Comparison of ENCODE assay signal across 8 mouse cellular contexts in genomic region chr19:38043281-38043981, GRCm38 (mm10). TPM values are rescaled to one million over a fixed set of nuclear protein-coding genes. Genes with fewer than 3 reads are reported as not detected.
DNase-seq lines count a peak whose midpoint lies in the region; ATAC-seq and TF ChIP-seq lines count a peak whose summit lies in the region.

Gene Myof, minus strand, starts transcription at chr19:38043577.

- no peak; the same call in 1 of the 2 replicates for ATAC-seq in forebrain, embryonic 14.5 days

- no peak; the same call in 1 of the 2 replicates for TF ChIP-seq CTCF in E14TG2a.4 (conservative IDR thresholded peaks at IDR 0.05; ENCODE audit: low read length)
- no peak for TF ChIP-seq CTCF in testis, adult 2 months (IDR thresholded peaks at IDR 0.05; ENCODE audit: control insufficient read depth, insufficient read depth, insufficient replicate concordance, low read depth, low read length)

- TF ChIP-seq POLR2A in testis, adult 2 months (IDR thresholded peaks at IDR 0.05; ENCODE audit: control insufficient read depth, low read depth, low read length) = no peak

- under 1% methylated on average over 28 of the region's 28 CpGs for WGBS in forebrain, embryonic 14.5 days
- WGBS in limb, embryonic 10.5 days = under 1% methylated on average over 28 of the region's 28 CpGs

- H3K36me3 ChIP-seq in E14TG2a.4 (ENCODE audit: insufficient read depth, low read length) = peaks cover 11% of the 10 kb centered on the region
- no peaks in the 10 kb centered on the region for H3K36me3 ChIP-seq in forebrain, embryonic 14.5 days (ENCODE audit: control insufficient read depth, insufficient read depth, low read length)
- no peaks in the 10 kb centered on the region for H3K36me3 ChIP-seq in limb, embryonic 10.5 days
- H3K36me3 ChIP-seq in testis, adult 2 months (ENCODE audit: control insufficient read depth, insufficient read depth, low read length) = no peaks in the 10 kb centered on the region

- DNase-seq in adrenal gland, adult 18-20 months (ENCODE audit: low spot score in 2 of 2) = peak; percentile 31 to 54
- DNase-seq in forebrain, embryonic 14.5 days (ENCODE audit: low spot score) = peak; percentile 50
- peak; percentile 72 for DNase-seq in heart, postnatal 4 days
- peak; percentile 68 for DNase-seq in limb, embryonic 10.5 days (ENCODE audit: low spot score)
- peak; percentile 48 for DNase-seq in mesoderm, embryonic 11.5 days (ENCODE audit: low read depth, low spot score)
- DNase-seq in frontal cortex, postnatal 10 days (ENCODE audit: low spot score in 2 of 2) = no peak

- H3K9me3 ChIP-seq in E14TG2a.4 (ENCODE audit: low read length) = no peaks in the 10 kb centered on the region
- H3K9me3 ChIP-seq in forebrain, embryonic 14.5 days (replicated peaks; ENCODE audit: control insufficient read depth, low read length) = no peaks in the 10 kb centered on the region
- no peaks in the 10 kb centered on the region for H3K9me3 ChIP-seq in limb, embryonic 10.5 days (replicated peaks)

- H3K27ac ChIP-seq in forebrain, embryonic 14.5 days (ENCODE audit: low read depth, low read length) = no peak within 1 kb of the TSS
- H3K27ac ChIP-seq in limb, embryonic 10.5 days = peak within 1 kb of the TSS; percentile 59
- H3K27ac ChIP-seq in testis, adult 2 months (ENCODE audit: control insufficient read depth, insufficient read depth, low read depth, low read length) = peak within 1 kb of the TSS; percentile 68

- H3K4me1 ChIP-seq in E14TG2a.4 (replicated peaks; ENCODE audit: low read depth, low read length) = peaks cover 70% of the 10 kb centered on the region
- H3K4me1 ChIP-seq in forebrain, embryonic 14.5 days (ENCODE audit: control insufficient read depth, insufficient read depth, low read length) = 0 out of 2 replicates have a peak, but pooled peaks cover 2% of the 10 kb centered on the region
- H3K4me1 ChIP-seq in limb, embryonic 10.5 days = peaks cover 13% of the 10 kb centered on the region
- peaks cover 3% of the 10 kb centered on the region for H3K4me1 ChIP-seq in testis, adult 2 months (ENCODE audit: control insufficient read depth, insufficient read depth, low read length)

- H3K4me2 ChIP-seq in forebrain, embryonic 14.5 days (ENCODE audit: low read length) = peak within 1 kb of the TSS; percentile 54

- peak within 1 kb of the TSS; percentile 76 for H3K4me3 ChIP-seq in E14TG2a.4 (replicated peaks; ENCODE audit: low read length)
- H3K4me3 ChIP-seq in forebrain, embryonic 14.5 days (ENCODE audit: low read depth, low read length) = peak within 1 kb of the TSS; percentile 23
- peak within 1 kb of the TSS; percentile 56 for H3K4me3 ChIP-seq in limb, embryonic 10.5 days
- peak within 1 kb of the TSS; percentile 39 for H3K4me3 ChIP-seq in testis, adult 2 months (ENCODE audit: control insufficient read depth, low read depth, low read length)

- peaks cover 7% of the 10 kb centered on the region for H3K27me3 ChIP-seq in E14TG2a.4 (ENCODE audit: insufficient read depth, low read length)
- peaks cover 11% of the 10 kb centered on the region; the same call in 1 of the 2 replicates for H3K27me3 ChIP-seq in forebrain, embryonic 14.5 days (replicated peaks; ENCODE audit: control insufficient read depth, insufficient read depth, low read length)
- H3K27me3 ChIP-seq in limb, embryonic 10.5 days (ENCODE audit: low read depth, poor library complexity, severe bottlenecking) = peaks cover 36% of the 10 kb centered on the region
- H3K27me3 ChIP-seq in testis, adult 2 months (ENCODE audit: control insufficient read depth, insufficient read depth, low read length) = no peaks in the 10 kb centered on the region

- peak within 1 kb of the TSS; percentile 49; the same call in 1 of the 2 replicates for H3K9ac ChIP-seq in forebrain, embryonic 14.5 days (ENCODE audit: low read length)

RNA-seq across cellular contexts. Expression of gene Myof, which starts in this region (rescaled TPM):
- 10 to 100 TPM; 29.4 to 34.1 TPM for total RNA-seq in adrenal gland, adult 18-20 months (2021)
- polyA plus RNA-seq in forebrain, embryonic 14.5 days (2014; fragmentation: Nextera tagmentation; extraction: Ambion mirVana) = 1.4 and 2.5 TPM in 2 replicates
- 10 to 100 TPM; 15.5 to 16.4 TPM for total RNA-seq in heart, postnatal 4 days (2021)
- 0.89 and 1.8 TPM in 2 replicates for polyA plus RNA-seq in limb, embryonic 10.5 days (2016; fragmentation: Nextera tagmentation; extraction: Ambion mirVana)
- polyA plus RNA-seq in testis, adult 2 months (2012; rRNA removed) = 1.7 and 3.6 TPM in 2 replicates

Comparison
In these comparisons a context has a peak if more than half of its experiments do, and no peak if none do; other contexts are left out.
1. H3K4me3 ChIP-seq: peak in every context shown above with its lines; median percentile 76 in E14TG2a.4; 56 in limb, embryonic 10.5 days; 39 in testis, adult 2 months; 23 in forebrain, embryonic 14.5 days.
2. DNase-seq: peak in adrenal gland, adult 18-20 months (2 of 2), forebrain, embryonic 14.5 days (single experiment), heart, postnatal 4 days (single experiment), limb, embryonic 10.5 days (single experiment) and mesoderm, embryonic 11.5 days (single experiment); none in frontal cortex, postnatal 10 days (0 of 2).